Mouse (Mus musculus): ENCODE measurements around the gene Larp7.

The Larp7 gene

GRCm38 (mm10) chr3:127552973-127553719 lies at the start of gene Larp7, which contains the start of gene Zgrf1:
Gene Larp7, minus strand, starts transcription at chr3:127553349.
Gene Zgrf1, plus strand, starts transcription at chr3:127553489.
- DNase-seq: peak; percentile 99

DNA sequence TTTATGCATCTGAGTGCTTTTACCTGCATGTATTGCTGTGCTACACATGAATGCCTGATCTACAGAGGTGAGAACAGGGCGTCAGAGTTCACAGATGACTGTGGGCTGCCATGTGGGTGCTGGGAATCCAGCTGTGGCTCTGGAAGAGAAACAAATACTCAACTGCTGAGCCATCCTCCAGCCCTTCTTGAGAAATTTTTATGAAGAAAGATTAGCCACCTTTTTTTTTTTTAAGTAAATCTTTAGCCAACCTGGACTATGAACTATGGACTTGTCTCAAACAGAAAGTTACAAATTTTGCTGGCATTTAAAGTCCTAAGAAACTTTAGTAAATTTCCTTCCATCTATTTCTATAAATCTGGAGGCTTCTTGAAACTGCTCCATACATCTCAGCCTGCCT lies 44.0 kb upstream of the Larp7 start:
- peak; percentile 21 to 35 for DNase-seq

DNA sequence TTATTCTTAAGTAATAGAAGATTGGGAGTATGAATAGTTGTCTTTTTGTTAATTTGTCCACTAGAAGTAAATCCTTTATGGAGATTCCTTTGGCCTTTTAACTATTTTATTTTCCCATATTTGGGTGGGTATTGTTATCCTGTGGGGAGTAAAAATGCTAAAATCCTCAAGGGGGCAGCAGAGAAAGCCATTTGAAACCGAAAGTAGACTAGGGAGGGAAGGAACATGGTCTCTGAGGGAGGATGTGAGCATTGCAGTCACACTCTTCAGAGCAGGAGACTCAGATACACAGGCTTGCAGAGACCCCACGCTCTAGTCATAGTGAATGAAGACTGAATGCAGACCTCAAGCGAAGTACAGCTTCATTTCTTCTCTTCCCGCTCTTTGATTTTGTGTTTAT lies 19.4 kb upstream of the Larp7 start:
- DNase-seq: peak; percentile 43 to 49

DNA sequence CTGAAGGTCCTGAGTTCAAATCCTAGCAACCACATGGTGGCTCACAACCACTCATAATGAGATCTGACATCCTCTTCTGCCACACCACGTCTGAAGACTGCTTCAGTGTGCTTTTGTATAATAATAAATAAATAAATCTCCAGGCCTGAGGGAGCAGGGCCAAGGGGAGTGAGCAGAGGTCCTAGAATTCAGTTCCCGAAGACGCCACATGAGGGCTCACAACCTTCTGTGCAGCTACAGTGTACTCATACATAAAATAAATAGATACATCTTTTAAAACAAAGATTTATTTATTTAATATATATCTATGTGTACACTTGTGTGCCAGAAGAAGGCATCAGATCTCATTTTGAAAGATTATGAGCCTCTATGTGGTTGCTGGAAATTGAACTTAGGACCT lies 12.0 kb upstream of the Larp7 start:
- no peak for DNase-seq

- DNase-seq: no peak
Observed at GRCm38 (mm10) chr3:127562974-127563373, 9.8 kb upstream of the Larp7 start.

GRCm38 (mm10) chr3:127558201-127558600 lies 5.1 kb upstream of the Larp7 start:
- DNase-seq: no peak

- DNase-seq: no peak
Observed at GRCm38 (mm10) chr3:127554723-127555122, 1.6 kb upstream of the Larp7 start.

GRCm38 (mm10) chr3:127553720-127554043 lies 533 bp upstream of the Larp7 start:
- no peak for DNase-seq

DNA sequence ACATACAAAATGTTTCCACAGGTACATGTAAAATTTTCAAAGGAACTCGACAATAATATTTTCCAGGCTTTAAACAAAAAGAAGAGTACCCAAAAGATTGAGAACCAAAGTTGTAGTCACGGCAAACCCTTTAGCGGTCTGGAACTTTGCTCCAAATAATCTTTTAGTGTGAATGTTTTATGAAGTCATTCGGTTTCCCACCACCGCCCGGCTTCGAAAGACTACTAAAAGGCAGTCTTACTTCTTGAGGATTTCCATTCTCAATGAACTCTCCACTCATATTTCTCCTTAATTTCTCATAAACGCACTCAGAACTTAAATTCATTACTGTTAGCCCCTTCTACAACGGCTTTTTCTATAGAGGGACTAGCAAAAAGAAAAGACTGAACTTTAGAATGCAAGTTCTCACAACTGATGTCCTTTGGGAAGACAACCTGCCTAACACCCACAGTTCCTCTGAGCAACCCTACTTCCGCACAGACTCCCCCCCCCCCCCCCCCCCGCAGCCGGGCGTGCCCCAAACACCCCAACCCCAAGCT lies 646 bp downstream of the Larp7 start:
- DNase-seq: peak in 1 of 2 experiments; percentile 10

- DNase-seq: peak in 1 of 2 experiments; percentile 25
Observed at GRCm38 (mm10) chr3:127547882-127548281, 5.3 kb downstream of the Larp7 start.

- DNase-seq: no peak
Observed at GRCm38 (mm10) chr3:127544610-127545121, 8.5 kb downstream of the Larp7 start.

DNA sequence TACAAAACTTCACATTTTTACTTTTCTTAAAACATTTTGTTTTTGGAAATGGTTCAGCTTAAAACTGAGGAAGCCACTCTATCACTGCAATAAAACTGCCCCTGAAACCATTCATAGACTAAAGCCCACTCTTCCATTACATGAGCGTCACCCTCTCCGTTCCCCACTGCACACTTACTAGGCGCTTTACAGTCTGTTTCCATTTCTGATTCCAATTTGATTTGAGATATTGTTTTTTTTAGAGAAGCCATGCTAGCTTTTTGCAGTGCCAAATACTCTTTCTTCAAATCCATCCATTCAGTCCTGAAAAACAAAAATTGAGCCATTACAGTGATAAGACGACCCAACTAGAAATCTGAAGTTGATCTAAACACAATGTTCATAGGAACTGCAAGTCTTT lies 9.2 kb downstream of the Larp7 start:
- DNase-seq: no peak

DNA sequence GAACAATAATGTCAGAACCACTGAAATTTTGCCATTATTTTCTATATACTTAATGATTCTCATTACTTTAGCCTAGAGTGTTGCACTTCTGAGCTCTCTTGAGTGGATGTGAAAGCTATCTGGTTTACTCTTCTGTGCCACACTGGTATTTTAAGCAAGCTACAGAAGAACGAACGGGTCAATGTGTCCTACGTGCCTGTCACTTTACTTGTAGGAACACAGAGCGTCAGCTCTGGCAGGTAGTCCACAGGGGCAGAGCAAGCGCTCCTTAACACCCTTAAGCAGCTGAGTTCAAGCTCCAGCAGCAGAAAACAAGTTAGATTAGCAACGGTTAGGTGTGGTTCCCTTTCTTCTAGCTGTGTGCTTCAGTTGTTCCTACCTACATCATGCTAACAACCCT lies 14.0 kb downstream of the Larp7 start:
- no peak for DNase-seq

DNA sequence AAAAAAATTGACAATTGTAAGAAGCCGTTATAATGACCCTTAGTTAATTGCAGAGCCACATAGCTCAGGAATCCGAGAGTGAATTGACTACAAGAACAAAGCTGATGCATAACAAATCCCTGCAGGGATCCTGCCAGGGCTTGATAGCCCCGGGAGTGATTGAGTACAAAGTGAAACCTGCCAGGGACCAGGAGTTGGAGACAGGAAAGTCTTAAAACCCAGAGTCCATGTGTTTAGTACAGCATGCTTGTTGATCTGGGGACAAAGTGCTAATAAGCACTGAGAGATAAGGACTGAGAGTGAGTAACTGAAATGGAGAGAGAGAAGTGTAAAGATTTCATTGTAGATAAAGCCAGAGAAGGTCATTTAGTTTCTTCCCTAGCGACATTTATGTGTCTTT lies 22.9 kb downstream of the Larp7 start:
- DNase-seq: no peak

DNA sequence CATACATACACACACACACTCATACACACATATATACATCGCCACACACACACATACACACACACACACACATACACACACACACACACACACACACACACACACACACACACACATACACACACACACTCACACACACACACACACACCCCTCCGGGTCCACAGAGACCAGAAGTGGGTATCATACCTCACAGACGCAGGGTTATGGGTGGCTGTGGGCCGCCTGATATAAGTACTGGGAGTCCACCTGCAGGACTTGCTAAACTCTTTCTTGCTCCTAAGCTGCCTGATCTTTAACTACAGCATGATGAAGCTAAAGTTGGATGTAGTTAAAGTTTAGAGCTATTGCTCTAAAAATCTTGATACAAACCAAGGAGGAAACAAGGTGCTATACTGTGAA lies 23.3 kb downstream of the Larp7 start:
- no peak for DNase-seq

GRCm38 (mm10) chr3:127529210-127529609 lies 23.9 kb downstream of the Larp7 start:
- DNase-seq: no peak

GRCm38 (mm10) chr3:127527465-127528034 lies 25.6 kb downstream of the Larp7 start:
- DNase-seq: peak in 1 of 2 experiments; percentile 3

DNA sequence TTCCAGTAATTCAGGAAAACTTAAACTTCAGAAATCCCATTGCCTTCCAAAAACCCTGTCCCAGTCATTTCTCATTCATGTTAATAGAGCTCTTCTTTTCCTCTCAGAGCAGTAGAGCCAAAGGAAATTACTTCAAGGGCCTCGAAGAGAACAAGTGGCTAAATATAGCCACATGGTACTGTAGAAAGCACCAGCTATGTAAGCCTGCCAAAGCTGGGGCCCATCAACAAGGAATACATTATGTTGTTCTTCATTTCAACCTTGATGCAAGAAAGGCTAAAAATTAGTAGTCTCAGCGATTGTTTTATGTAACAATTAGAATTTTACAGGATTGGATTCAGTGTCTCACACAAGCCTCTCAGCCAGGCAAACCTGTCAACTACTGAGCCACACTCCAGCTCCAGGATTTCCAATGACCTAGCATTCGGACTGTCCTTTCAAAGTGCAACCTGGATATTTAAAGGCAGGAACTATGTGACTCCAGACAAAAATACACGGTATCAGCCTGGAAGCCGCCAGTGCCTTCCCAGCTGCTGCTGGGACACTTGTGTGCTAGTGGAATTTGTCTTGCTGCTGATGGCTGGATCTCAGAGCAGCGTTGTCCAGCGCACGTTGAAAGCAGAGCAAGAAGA lies 27.8 kb downstream of the Larp7 start:
- DNase-seq: no peak

DNA sequence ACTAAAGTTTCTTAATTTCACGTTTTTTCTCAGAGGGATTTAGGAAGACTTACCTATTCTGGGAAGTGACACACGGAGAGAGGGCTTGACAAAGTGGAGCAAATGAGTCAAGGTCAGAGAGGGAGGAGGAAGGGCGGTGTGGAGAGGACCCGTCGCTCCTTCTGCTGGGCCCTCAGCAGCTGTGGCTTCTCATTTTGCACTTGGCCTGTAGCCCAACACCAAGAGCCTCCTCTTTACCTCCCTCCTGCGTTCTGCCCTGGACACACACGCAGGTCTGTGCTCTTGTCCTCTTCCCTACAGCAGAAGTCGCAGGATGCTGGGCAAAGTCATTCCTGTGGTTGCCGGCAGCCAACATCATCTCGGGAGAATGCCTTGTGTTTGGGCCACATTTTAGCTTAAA lies 32.0 kb downstream of the Larp7 start:
- no peak for DNase-seq

GRCm38 (mm10) chr3:127520300-127520699 lies 32.8 kb downstream of the Larp7 start:
- DNase-seq: no peak

- DNase-seq: no peak
Observed at GRCm38 (mm10) chr3:127515251-127515650, 37.9 kb downstream of the Larp7 start.

DNA sequence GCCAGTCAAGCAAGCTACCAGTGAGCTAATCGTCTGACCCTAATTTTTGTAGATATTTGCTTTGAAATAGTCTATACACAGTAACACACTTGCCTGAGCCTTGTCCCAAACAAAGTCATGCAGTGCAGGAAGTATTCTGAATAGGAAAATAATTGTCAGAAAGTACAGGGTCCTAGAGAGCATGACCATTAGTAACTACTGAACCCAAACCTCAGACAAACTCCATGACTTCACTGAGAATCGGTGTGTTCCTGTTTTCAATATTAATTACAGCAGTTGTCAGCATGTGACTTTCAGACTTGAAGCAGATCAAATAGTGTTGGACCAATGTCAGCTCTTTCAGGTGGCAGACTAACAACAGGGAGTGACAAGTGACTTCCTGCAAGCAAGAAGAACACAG lies 39.5 kb downstream of the Larp7 start:
- no peak for DNase-seq

- no peak for DNase-seq
Observed at GRCm38 (mm10) chr3:127512794-127513335, 40.3 kb downstream of the Larp7 start.

Data from kidney, adult 8-10 months (tissue).